Mouse (Mus musculus) neural tube, embryonic 14.5 days (tissue): ENCODE data around the gene Fam126a. TPM values are rescaled to one million over a fixed set of nuclear protein-coding genes. Genes with fewer than 3 reads are reported as not detected.

Experiments
- ATAC-seq: fragments of 200-750 bp; cut with Nextera tagmentation; 2 replicates; pipeline ENCODE4 v1.8.0; 2017; ENCODE audit warnings: low read depth, mild to moderate bottlenecking, moderate TSS enrichment, moderate library complexity
- H3K27ac ChIP-seq: fragments of 300-500 bp; sonication (generic); 2 replicates; pipeline ENCODE4 v1.5.1; 2014; ENCODE audit warnings: low read depth, mild to moderate bottlenecking, control low read depth, low read length, moderate library complexity, mixed read lengths
- H3K27me3 ChIP-seq: fragments of 300-500 bp; sonication (generic); 2 replicates; pipeline ENCODE4 v1.6.1; 2014; ENCODE audit warnings: low read length; ENCODE audit not compliant: control insufficient read depth, insufficient read depth
- H3K36me3 ChIP-seq: fragments of 300-500 bp; sonication (generic); 2 replicates; pipeline ENCODE4 v1.6.1; 2014; ENCODE audit warnings: low read length, mixed read lengths; ENCODE audit not compliant: control insufficient read depth, insufficient read depth
- H3K4me1 ChIP-seq: fragments of 300-500 bp; sonication (generic); 2 replicates; pipeline ENCODE4 v1.6.1; 2014; ENCODE audit warnings: low read length; ENCODE audit not compliant: control insufficient read depth, insufficient read depth
- H3K4me2 ChIP-seq: fragments of 300-500 bp; sonication (generic); 2 replicates; pipeline ENCODE4 v1.6.1; 2014; ENCODE audit warnings: mild to moderate bottlenecking, low read depth, low read length, control low read depth
- H3K4me3 ChIP-seq: fragments of 300-500 bp; sonication (generic); 2 replicates; pipeline ENCODE4 v1.5.1; 2014; ENCODE audit warnings: low read depth, low read length, control low read depth, mixed read lengths
- H3K9ac ChIP-seq: fragments of 300-500 bp; sonication (generic); replicated peaks from 2 replicates; pipeline ENCODE4 v1.6.1; 2014; ENCODE audit warnings: low read depth, mild to moderate bottlenecking, control low read depth, low read length, mixed read lengths
- H3K9me3 ChIP-seq: fragments of 300-500 bp; sonication (generic); 2 replicates; pipeline ENCODE4 v1.6.1; 2016; ENCODE audit warnings: low read length; ENCODE audit not compliant: control insufficient read depth
- WGBS: fragments of 180-500 bp; shearing (Covaris S2); extraction: QIAGEN DNeasy Blood & Tissue Kit; methylation state at CpG from one replicate; pipeline ENCODE4 v1.1.7; 2014; 5-methylcytosine and 5-hydroxymethylcytosine counted together
- polyA plus RNA-seq: library from polyadenylated mRNA; unstranded; fragments of >200 nt; fragmentation: Nextera tagmentation; extraction: Ambion mirVana; gene quantifications from 2 replicates; pipeline ENCODE4 v1.2.1, GENCODE M21; 2014

Fam126a gene
- polyA plus RNA-seq, 1 experiment from 2014 or later = 31.1 TPM

GRCm38 (mm10) chr5:24044387-24044786 lies 13.9 kb upstream of the Fam126a start:
- no peak for ATAC-seq
- WGBS = 39% methylated on average over 1 of the region's 1 CpGs
- 0 out of 2 replicates have a peak, but pooled peaks cover 2% of the 10 kb centered on the region for H3K4me1 ChIP-seq

GRCm38 (mm10) chr5:24043367-24043766 lies 12.9 kb upstream of the Fam126a start:
- no peak overlapping the region for H3K9ac ChIP-seq
- WGBS = 97% methylated on average over 2 of the region's 2 CpGs
- no peak overlapping the region for H3K4me2 ChIP-seq
- no peak for ATAC-seq
- 0 out of 2 replicates have a peak, but pooled peaks cover 2% of the 10 kb centered on the region for H3K4me1 ChIP-seq
- H3K9me3 ChIP-seq = no peaks in the 10 kb centered on the region
- H3K27ac ChIP-seq = no peak overlapping the region
- H3K4me3 ChIP-seq = no peak overlapping the region
- no peaks in the 10 kb centered on the region for H3K36me3 ChIP-seq
- H3K27me3 ChIP-seq = no peaks in the 10 kb centered on the region

More at GRCm38 (mm10) chr5:24044387-24044786, 13.9 kb upstream of the Fam126a start:
- Histone ChIP-seq H3K27me3 (no peaks in the 10 kb centered on the region), H3K4me2 (no peak overlapping the region), H3K36me3 (no peaks in the 10 kb centered on the region), H3K27ac (no peak overlapping the region), H3K9me3 (no peaks in the 10 kb centered on the region), H3K9ac (no peak overlapping the region), H3K4me3 (no peak overlapping the region)

- no peak overlapping the region for H3K4me2 ChIP-seq
- 0 out of 2 replicates have a peak, but pooled peaks cover 2% of the 10 kb centered on the region for H3K4me1 ChIP-seq
- H3K4me3 ChIP-seq = no peak overlapping the region
- H3K9me3 ChIP-seq = no peaks in the 10 kb centered on the region
- H3K9ac ChIP-seq = no peak overlapping the region
- ATAC-seq = no peak
- WGBS = 85% methylated on average over 4 of the region's 4 CpGs
- H3K36me3 ChIP-seq = no peaks in the 10 kb centered on the region
- no peaks in the 10 kb centered on the region for H3K27me3 ChIP-seq
- no peak overlapping the region for H3K27ac ChIP-seq
Observed at GRCm38 (mm10) chr5:24041341-24041852, 10.9 kb upstream of the Fam126a start.

- H3K36me3 ChIP-seq = no peaks in the 10 kb centered on the region
- no peak overlapping the region for H3K4me2 ChIP-seq
- ATAC-seq = no peak
- no peak overlapping the region for H3K27ac ChIP-seq
- no peaks in the 10 kb centered on the region for H3K27me3 ChIP-seq
- no peaks in the 10 kb centered on the region for H3K4me1 ChIP-seq
- H3K9ac ChIP-seq = no peak overlapping the region
- no peak overlapping the region for H3K4me3 ChIP-seq
- no peaks in the 10 kb centered on the region for H3K9me3 ChIP-seq
Observed at GRCm38 (mm10) chr5:24040601-24041000, 10.1 kb upstream of the Fam126a start.

GRCm38 (mm10) chr5:24039423-24039822 lies 8.9 kb upstream of the Fam126a start:
- H3K9me3 ChIP-seq = no peaks in the 10 kb centered on the region
- H3K4me3 ChIP-seq = no peak overlapping the region
- ATAC-seq = no peak
- no peaks in the 10 kb centered on the region for H3K27me3 ChIP-seq
- no peak overlapping the region for H3K27ac ChIP-seq
- 89% methylated on average over 5 of the region's 5 CpGs for WGBS
- H3K36me3 ChIP-seq = no peaks in the 10 kb centered on the region
- H3K9ac ChIP-seq = no peak overlapping the region
- no peak overlapping the region for H3K4me2 ChIP-seq
- no peaks in the 10 kb centered on the region for H3K4me1 ChIP-seq

- Histone ChIP-seq H3K27me3 (no peaks in the 10 kb centered on the region), H3K36me3 (no peaks in the 10 kb centered on the region), H3K27ac (no peak overlapping the region), H3K9me3 (no peaks in the 10 kb centered on the region), H3K4me3 (no peak overlapping the region), H3K4me2 (no peak overlapping the region), H3K9ac (no peak overlapping the region), H3K4me1 (no peaks in the 10 kb centered on the region)
- 44% methylated on average over 5 of the region's 5 CpGs for WGBS
- no peak for ATAC-seq
Observed at GRCm38 (mm10) chr5:24038819-24039218, 8.3 kb upstream of the Fam126a start.

- H3K27ac ChIP-seq = no peak overlapping the region
- ATAC-seq = no peak
- H3K36me3 ChIP-seq = no peaks in the 10 kb centered on the region
- H3K4me3 ChIP-seq = no peak overlapping the region
- no peak overlapping the region for H3K9ac ChIP-seq
- no peaks in the 10 kb centered on the region for H3K9me3 ChIP-seq
- H3K4me1 ChIP-seq = no peaks in the 10 kb centered on the region
- H3K27me3 ChIP-seq = no peaks in the 10 kb centered on the region
- 89% methylated on average over 2 of the region's 2 CpGs for WGBS
- H3K4me2 ChIP-seq = no peak overlapping the region
Observed at GRCm38 (mm10) chr5:24038190-24038589, 7.7 kb upstream of the Fam126a start.

- WGBS = 86% methylated on average over 6 of the region's 6 CpGs
- Histone ChIP-seq H3K36me3 (no peaks in the 10 kb centered on the region), H3K4me1 (no peaks in the 10 kb centered on the region), H3K4me2 (no peak overlapping the region), H3K27me3 (no peaks in the 10 kb centered on the region), H3K4me3 (no peak overlapping the region), H3K9me3 (no peaks in the 10 kb centered on the region), H3K27ac (no peak overlapping the region), H3K9ac (no peak overlapping the region)
- no peak for ATAC-seq
Observed at GRCm38 (mm10) chr5:24036731-24037130, 6.2 kb upstream of the Fam126a start.

- WGBS = 69% methylated on average over 3 of the region's 3 CpGs
- H3K4me1 ChIP-seq = no peaks in the 10 kb centered on the region
- ATAC-seq = no peak
Observed at GRCm38 (mm10) chr5:24034970-24035369, 4.5 kb upstream of the Fam126a start.

More at GRCm38 (mm10) chr5:24034970-24035369, 4.5 kb upstream of the Fam126a start:
- Histone ChIP-seq H3K36me3 (no peaks in the 10 kb centered on the region), H3K9me3 (no peaks in the 10 kb centered on the region), H3K4me2 (no peak overlapping the region), H3K27ac (no peak overlapping the region), H3K9ac (no peak overlapping the region), H3K27me3 (no peaks in the 10 kb centered on the region), H3K4me3 (no peak overlapping the region)
